Mouse (Mus musculus) left cerebral cortex, adult 18-20 months (tissue): Measurements from ENCODE around the gene Vps18. TPM values are rescaled to one million over a fixed set of nuclear protein-coding genes. Genes with fewer than 3 reads are reported as not detected.

Experiments
- DNase-seq, 2 experiments: peaks; one replicate each; pipeline ENCODE4 v3.0.0; 2021 to 2022; ENCODE audit warnings: low spot score in 2 of 2, mixed read lengths in 1 of 2
- long read RNA-seq, 2 experiments: library from polyadenylated mRNA; stranded (forward); transcript quantifications; one replicate each; pipeline ENCODE4 v2.0.0; 2021
- total RNA-seq, 2 experiments: library from RNA; stranded (reverse); gene quantifications; 2 replicates each; pipeline ENCODE4 v1.2.3; 2021

The Vps18 gene
- 10 to 100 TPM; 50.6 to 51.2 TPM for total RNA-seq
- long read RNA-seq, experiment 1, full-length matches to known transcripts = 42 of 63 reads
- long read RNA-seq, experiment 1, partial matches to known transcripts = 20 of 63 reads
- long read RNA-seq, experiment 1, other reads (novel, unspliced or antisense) = 1 of 63 reads
- long read RNA-seq, experiment 2, full-length matches to known transcripts = 24 of 50 reads
- long read RNA-seq, experiment 2, partial matches to known transcripts = 23 of 50 reads
- long read RNA-seq, experiment 2, other reads (novel, unspliced or antisense) = 3 of 50 reads

GRCm38 (mm10) chr2:119288270-119288882 lies at the start of gene Vps18:
Gene Vps18 (plus strand): TSS chr2:119288740.
- DNase-seq = peak; percentile 99 to 100

GRCm38 (mm10) chr2:119240075-119240818 lies 48.3 kb upstream of the Vps18 start:
- DNase-seq = no peak

- DNase-seq = no peak
These were observed 47.7 kb upstream of the Vps18 start for GRCm38 (mm10) chr2:119240819-119241186.

GRCm38 (mm10) chr2:119242548-119242947 lies 46.0 kb upstream of the Vps18 start:
- no peak for DNase-seq

- DNase-seq = no peak
These were observed 43.3 kb upstream of the Vps18 start for GRCm38 (mm10) chr2:119245246-119245645.

- no peak for DNase-seq
These were observed 40.6 kb upstream of the Vps18 start for GRCm38 (mm10) chr2:119247904-119248303.

- DNase-seq = no peak
These were observed 38.9 kb upstream of the Vps18 start for GRCm38 (mm10) chr2:119249592-119250061.

GRCm38 (mm10) chr2:119250377-119250776 lies 38.2 kb upstream of the Vps18 start:
- no peak for DNase-seq

GRCm38 (mm10) chr2:119250826-119251478 lies 37.6 kb upstream of the Vps18 start:
- peak; percentile 76 to 89 for DNase-seq

GRCm38 (mm10) chr2:119254976-119255375 lies 33.6 kb upstream of the Vps18 start:
- no peak for DNase-seq

GRCm38 (mm10) chr2:119260518-119260917 lies 28.0 kb upstream of the Vps18 start:
- DNase-seq = no peak

GRCm38 (mm10) chr2:119261326-119261725 lies 27.2 kb upstream of the Vps18 start:
- DNase-seq = no peak

GRCm38 (mm10) chr2:119262978-119263377 lies 25.6 kb upstream of the Vps18 start:
- DNase-seq = no peak

GRCm38 (mm10) chr2:119263813-119264212 lies 24.7 kb upstream of the Vps18 start:
- no peak for DNase-seq

GRCm38 (mm10) chr2:119270286-119270642 lies 18.3 kb upstream of the Vps18 start:
- DNase-seq = no peak

- peak; percentile 72 to 75 for DNase-seq
These were observed 17.8 kb upstream of the Vps18 start, which contains the start of gene Rhov for GRCm38 (mm10) chr2:119270643-119271331. Gene Rhov (minus strand): TSS chr2:119271272.

GRCm38 (mm10) chr2:119274126-119274525 lies 14.4 kb upstream of the Vps18 start:
- no peak for DNase-seq

- no peak for DNase-seq
These were observed 11.6 kb upstream of the Vps18 start for GRCm38 (mm10) chr2:119276926-119277325.

GRCm38 (mm10) chr2:119277810-119278209 lies 10.7 kb upstream of the Vps18 start:
- no peak for DNase-seq

- DNase-seq = no peak
These were observed 6.5 kb upstream of the Vps18 start for GRCm38 (mm10) chr2:119281899-119282565.
